Mouse (Mus musculus): ENCODE results near the gene Zfp735. TPM values are rescaled to one million over a fixed set of nuclear protein-coding genes. Genes with fewer than 3 reads are reported as not detected.

The Zfp735 gene
- total RNA-seq (2015) = not detected in 2 replicates
- not detected in 2 replicates for total RNA-seq (2017)

DNA sequence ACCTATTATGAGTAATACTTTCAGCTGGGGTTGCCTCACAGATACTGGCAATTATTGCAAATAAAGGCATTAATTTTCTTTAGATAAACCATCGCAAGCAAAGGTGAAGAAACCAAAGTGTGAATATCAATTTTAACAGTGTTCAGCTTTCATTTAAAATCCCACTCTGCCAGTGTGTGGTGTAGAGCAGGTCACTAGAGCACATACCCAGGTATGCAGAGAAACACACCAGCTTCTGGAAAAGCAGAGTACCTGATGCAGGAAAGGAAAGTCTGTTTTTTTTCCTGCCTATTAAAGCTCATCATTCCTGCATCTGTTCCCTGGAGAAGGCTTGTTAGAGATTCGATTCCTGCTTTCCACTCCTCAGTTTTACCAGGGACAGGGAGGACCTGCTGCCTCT, at the start of gene Zfp735:
Gene Zfp735, plus strand, starts transcription at position 301 of the 400 bp plus-strand sequence.
- ATAC-seq (ENCODE audit: poor library complexity, severe bottlenecking) = no peak

DNA sequence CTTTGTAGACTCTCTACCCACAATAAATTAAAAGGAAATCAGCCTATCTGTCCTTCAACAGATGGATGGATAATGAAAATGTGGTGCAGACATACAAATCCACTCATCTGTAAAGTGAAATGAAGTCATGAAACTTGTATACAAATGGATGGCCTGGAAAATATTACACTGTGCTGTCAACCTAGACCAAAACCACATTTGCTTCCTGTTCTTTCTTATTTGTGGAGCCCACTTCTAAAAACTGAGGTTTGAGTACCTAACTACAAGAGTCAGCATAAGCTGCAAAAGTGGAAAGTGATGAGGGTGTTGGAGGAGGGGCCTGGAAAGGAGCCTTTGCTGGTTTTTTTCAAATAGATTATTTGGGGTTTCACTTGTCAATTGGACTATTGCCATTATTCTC, 70.5 kb downstream of the Zfp735 start:
- no peak for ATAC-seq (ENCODE audit: poor library complexity, severe bottlenecking)

Other genes with a start within 250 kb of the Zfp735 start
- not detected in 2 replicates for gene Olfr380, start 231.3 kb upstream of the Zfp735 start, total RNA-seq (2015)
- not detected in 2 replicates for gene Olfr380, start 231.3 kb upstream of the Zfp735 start, total RNA-seq (2017)
- not detected in 2 replicates for gene Olfr381, start 197.2 kb upstream of the Zfp735 start, total RNA-seq (2015)
- gene Olfr381, start 197.2 kb upstream of the Zfp735 start, total RNA-seq (2017) = not detected in 2 replicates
- gene Olfr382, start 171.6 kb upstream of the Zfp735 start, total RNA-seq (2015) = not detected in 2 replicates
- gene Olfr382, start 171.6 kb upstream of the Zfp735 start, total RNA-seq (2017) = not detected in 2 replicates
- not detected in 2 replicates for gene Olfr385, start 95.8 kb upstream of the Zfp735 start, total RNA-seq (2015)
- gene Olfr385, start 95.8 kb upstream of the Zfp735 start, total RNA-seq (2017) = not detected in 2 replicates
- not detected in 2 replicates for gene Olfr384, start 90.2 kb upstream of the Zfp735 start, total RNA-seq (2015)
- not detected in 2 replicates for gene Olfr384, start 90.2 kb upstream of the Zfp735 start, total RNA-seq (2017)
- gene Olfr389, start 91.9 kb downstream of the Zfp735 start, total RNA-seq (2015) = not detected in 2 replicates
- gene Olfr389, start 91.9 kb downstream of the Zfp735 start, total RNA-seq (2017) = not detected in 2 replicates
- gene Olfr390, start 94.2 kb downstream of the Zfp735 start, total RNA-seq (2015) = not detected in 2 replicates
- 0.04 TPM in 1 of 2 replicates, not detected in the other for gene Olfr390, start 94.2 kb downstream of the Zfp735 start, total RNA-seq (2017)
- not detected in 2 replicates for gene Olfr391-ps, start 114.3 kb downstream of the Zfp735 start, total RNA-seq (2015)
- gene Olfr391-ps, start 114.3 kb downstream of the Zfp735 start, total RNA-seq (2017) = not detected in 2 replicates
- 0.04 TPM in 1 of 2 replicates, not detected in the other for gene Olfr392, start 128.3 kb downstream of the Zfp735 start, total RNA-seq (2015)
- not detected in 2 replicates for gene Olfr392, start 128.3 kb downstream of the Zfp735 start, total RNA-seq (2017)
- gene Olfr393, start 162.7 kb downstream of the Zfp735 start, total RNA-seq (2015) = not detected in 2 replicates
- gene Olfr393, start 162.7 kb downstream of the Zfp735 start, total RNA-seq (2017) = not detected in 2 replicates
- not detected in 2 replicates for gene Olfr394, start 202.0 kb downstream of the Zfp735 start, total RNA-seq (2015)
- gene Olfr394, start 202.0 kb downstream of the Zfp735 start, total RNA-seq (2017) = not detected in 2 replicates
- not detected in 2 replicates for gene Olfr395, start 220.5 kb downstream of the Zfp735 start, total RNA-seq (2015)
- not detected in 2 replicates for gene Olfr395, start 220.5 kb downstream of the Zfp735 start, total RNA-seq (2017)
- not detected in 2 replicates for gene Olfr23, start 247.9 kb downstream of the Zfp735 start, total RNA-seq (2015)
- not detected in 2 replicates for gene Olfr23, start 247.9 kb downstream of the Zfp735 start, total RNA-seq (2017)